Mouse (Mus musculus) embryonic stem cell, embryonic (primary cell): ENCODE results near the gene Lsm12.

Source experiments
- CTCF ChIA-PET, 4 experiments: fragments of 300-600 bp in 2 of 4; fragments of 350-600 bp in 2 of 4; sonication (Branson Sonifier 250); formaldehyde crosslinking; loops; one replicate each; lab custom pipeline; 2022; ENCODE audit warnings: inconsistent platforms in 2 of 4; lab: Charles Lee
- POLR2A ChIA-PET, 4 experiments: fragments of 300-600 bp in 2 of 4; fragments of 350-600 bp in 2 of 4; sonication (Branson Sonifier 250); formaldehyde crosslinking; loops; one replicate each; lab custom pipeline; 2022; ENCODE audit warnings: antibody characterized with exemption in 4 of 4, inconsistent platforms in 1 of 4; lab: Charles Lee

The Lsm12 gene

DNA sequence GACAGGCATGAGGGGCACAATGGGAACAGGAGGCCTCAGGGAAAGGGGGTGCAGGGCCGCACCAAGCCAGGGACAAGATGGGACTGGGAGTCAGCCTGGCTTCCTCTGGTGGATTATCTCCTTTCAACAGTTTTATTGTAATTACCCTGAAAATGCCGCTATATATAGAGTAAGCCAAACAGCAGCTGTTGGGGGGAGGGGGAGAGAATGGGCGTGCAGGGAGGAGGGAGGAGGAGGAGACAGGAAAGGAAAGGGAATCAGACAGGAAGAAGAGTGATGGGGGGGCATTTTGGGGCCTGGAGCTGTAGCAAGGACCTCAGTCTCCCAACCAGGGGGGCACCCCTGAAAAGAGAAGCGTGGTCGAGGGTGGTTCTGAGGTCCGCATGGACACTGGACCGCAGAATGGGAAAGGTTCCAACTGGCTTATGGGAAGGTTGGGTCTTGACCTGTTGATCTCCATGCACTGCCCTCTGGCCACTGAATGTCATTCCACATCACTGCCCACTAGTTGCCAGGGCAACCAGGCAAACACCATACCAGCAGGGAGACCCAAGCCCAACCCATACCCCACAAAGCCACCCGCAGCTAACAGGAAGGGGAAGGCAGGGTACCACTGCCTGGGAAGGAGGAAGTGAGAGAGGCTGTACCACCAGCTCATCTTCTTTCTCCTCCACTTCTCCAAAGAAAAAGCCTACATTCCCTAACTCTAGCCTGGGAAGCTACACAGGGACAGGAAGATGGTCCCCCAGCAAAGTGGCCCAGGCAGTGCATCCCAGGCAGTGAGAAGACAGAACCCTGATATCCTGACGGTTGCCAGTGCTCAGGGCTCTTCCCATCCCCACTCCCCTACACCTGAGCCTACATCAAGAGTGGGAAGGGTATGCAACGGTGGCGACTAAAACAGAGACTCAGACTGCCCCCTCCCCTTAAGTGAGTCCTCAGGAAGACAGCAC is 23.0 kb upstream of the Lsm12 start:
- POLR2A ChIA-PET, result interaction anchor here in 3 of 4 experiments (0.6 to 2.0 kb wide), 6 partner anchors 8 to 131 kb away, joined by 3 to 10 read pairs (median 3); partner anchors contain the start of gene G6pc3 (in 1 of the 3)
- CTCF ChIA-PET, result interaction anchor here in 1 of 4 experiments (0.7 kb wide), 2 partner anchors 40 to 203 kb away, joined by 10 to 14 read pairs; partner anchors contain the start of gene BC030867

DNA sequence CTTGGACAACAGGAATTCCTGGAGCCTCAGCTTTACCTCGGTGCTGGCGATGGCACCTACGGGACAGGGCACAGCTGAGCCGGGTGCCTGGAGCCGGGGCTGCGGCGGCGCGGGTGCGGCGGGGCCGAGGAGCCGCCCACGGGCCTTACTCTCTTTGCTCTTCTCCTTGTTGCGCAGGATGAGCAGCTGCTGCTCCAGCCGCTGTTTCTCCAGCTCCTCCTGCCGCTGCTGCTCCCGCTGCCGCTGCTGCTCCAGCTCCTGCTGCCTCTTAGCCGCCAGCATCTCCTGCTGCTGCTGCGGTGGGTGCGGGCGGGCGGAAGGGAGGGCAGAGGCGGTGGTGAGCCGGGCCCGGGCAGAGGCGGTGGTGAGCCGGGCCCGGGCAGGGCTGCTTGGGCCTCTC is 21.4 kb upstream of the Lsm12 start:
- ChIA-PET CTCF (interaction anchor here (0.6 to 1.6 kb wide), 14 partner anchors 9 to 278 kb away, joined by 3 to 8 read pairs (median 3); partner anchors contain the start of genes BC030867 (in 1 of the 4) and Tmem101 (in 1 of the 4)), POLR2A (interaction anchor here in 3 of 4 experiments (0.6 to 2.0 kb wide), 20 partner anchors 10 to 201 kb away, joined by 3 to 10 read pairs (median 3); partner anchors contain the start of genes BC030867 (in 1 of the 3), Slc25a39 (in 1 of the 3) and Tmub2 (in 1 of the 3))

DNA sequence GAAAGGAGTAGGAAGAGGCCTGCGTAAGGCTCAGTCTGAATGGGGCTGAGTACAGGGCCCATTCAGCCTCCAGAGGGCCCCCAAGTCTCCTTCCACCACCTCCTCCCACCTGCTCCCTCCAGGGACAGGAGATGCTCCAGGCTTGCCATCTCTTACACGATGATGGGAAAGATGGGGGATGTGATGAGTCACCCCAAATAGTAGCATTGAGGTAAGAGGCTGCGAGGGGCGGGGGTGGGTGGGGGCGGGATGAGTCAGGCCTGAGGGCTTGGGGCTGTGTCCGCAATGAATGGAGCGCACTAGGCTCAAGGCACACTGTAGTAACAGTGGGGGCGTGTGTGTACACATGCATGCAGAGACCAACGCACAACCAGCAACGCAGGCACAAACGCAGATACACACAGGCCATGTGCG is 16.3 kb upstream of the Lsm12 start:
- ChIA-PET POLR2A (interaction anchor here in 2 of 4 experiments (0.9 to 1.9 kb wide), 5 partner anchors 10 to 47 kb away, joined by 3 to 4 read pairs (median 3); partner anchors contain the start of genes BC030867 (in 1 of the 2), G6pc3 (in 1 of the 2) and Tmem101 (in 1 of the 2)), CTCF (interaction anchor here in 1 of 4 experiments (1.6 kb wide), 1 partner anchor 148 kb away, joined by 3 read pairs; no protein-coding TSS in a partner anchor)

DNA sequence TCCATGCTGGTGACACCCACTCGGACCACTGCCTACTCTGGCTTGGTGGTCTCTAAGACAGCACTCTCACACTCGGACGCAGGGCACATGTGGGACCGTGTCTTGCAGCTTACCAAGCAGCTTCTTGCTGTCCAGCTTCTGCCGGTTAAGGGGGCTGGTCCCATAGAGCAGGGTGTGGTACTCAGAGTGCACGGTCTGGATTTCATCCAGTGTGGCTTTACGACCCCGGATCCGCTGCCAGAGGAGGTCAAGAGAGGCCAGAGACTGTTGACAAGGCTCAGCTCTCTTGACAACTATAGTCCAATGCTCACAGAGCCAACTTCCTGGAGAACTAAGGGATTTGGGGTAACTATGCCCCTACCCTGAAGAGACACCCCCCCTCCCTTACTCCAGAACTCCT is 14.8 kb upstream of the Lsm12 start:
- ChIA-PET CTCF (interaction anchor here in 2 of 4 experiments (1.1 to 1.5 kb wide), 2 partner anchors 17 to 23 kb away, joined by 3 to 4 read pairs; no protein-coding TSS in a partner anchor), POLR2A (interaction anchor here in 2 of 4 experiments (0.5 to 1.2 kb wide), 5 partner anchors 11 to 542 kb away, joined by 3 to 4 read pairs (median 3); partner anchors contain the start of gene Tmem101 (in 1 of the 2))

DNA sequence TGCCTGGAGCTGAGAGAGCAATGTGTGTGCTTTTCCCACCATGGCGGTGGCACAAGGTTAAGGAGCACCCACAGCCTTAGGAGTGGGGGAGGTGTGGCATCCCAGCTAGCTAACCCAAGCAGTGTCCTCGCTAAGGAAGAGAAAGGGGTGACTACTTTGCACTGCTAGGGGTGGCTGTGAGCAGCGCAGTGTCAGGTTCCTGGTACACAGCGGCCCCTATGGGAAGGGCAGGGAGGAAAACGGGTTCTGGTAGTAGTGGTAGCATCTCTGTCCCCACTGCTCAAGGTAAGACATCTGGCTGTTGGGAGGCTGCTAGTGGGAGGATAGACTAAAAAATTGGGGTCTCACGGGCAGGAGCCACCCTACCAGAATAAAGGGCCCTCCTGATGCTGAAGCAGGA is 13.1 kb upstream of the Lsm12 start:
- ChIA-PET CTCF (no interaction called here), POLR2A (no interaction called here)

DNA sequence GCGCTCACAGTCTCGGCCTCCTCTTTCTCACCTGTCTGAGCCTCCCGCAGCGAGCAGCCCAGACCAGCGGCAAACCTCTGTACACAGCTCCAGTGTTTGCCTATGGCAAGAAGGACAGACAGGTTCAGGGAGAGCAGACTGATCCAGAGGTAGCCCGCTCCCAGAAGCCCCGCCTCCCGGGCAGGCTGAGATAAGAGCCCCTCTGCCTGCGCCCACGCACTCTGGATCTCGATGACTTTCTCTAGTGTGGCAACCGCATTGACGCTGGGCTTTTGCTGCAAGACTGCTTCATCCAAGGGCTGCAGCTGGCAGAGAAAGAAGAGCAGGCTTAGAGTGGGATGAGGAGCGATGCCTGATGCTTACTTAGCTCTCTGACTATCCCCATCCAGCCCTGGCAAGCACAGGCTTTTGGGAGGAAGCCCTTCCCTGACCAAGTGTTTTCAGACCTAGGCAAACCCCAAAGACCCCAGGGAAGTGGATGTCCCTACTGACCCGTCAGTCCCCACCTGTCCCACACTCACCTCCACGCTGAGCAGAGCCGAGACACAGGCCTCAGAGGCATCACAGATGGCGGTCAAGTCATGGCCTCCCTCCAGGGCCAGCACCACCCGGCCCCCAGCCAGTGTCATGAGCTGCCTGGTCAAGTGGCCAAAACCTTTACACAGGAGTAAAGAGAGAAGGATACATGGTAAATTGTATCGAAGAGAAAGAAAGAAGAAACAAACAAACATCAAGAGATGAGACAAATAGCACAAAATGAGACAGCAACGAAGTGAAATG is 11.1 kb upstream of the Lsm12 start:
- CTCF ChIA-PET, result interaction anchor here in 3 of 4 experiments (0.5 to 1.2 kb wide), 4 partner anchors 27 to 109 kb away, joined by 3 to 7 read pairs (median 4); no protein-coding TSS in a partner anchor

DNA sequence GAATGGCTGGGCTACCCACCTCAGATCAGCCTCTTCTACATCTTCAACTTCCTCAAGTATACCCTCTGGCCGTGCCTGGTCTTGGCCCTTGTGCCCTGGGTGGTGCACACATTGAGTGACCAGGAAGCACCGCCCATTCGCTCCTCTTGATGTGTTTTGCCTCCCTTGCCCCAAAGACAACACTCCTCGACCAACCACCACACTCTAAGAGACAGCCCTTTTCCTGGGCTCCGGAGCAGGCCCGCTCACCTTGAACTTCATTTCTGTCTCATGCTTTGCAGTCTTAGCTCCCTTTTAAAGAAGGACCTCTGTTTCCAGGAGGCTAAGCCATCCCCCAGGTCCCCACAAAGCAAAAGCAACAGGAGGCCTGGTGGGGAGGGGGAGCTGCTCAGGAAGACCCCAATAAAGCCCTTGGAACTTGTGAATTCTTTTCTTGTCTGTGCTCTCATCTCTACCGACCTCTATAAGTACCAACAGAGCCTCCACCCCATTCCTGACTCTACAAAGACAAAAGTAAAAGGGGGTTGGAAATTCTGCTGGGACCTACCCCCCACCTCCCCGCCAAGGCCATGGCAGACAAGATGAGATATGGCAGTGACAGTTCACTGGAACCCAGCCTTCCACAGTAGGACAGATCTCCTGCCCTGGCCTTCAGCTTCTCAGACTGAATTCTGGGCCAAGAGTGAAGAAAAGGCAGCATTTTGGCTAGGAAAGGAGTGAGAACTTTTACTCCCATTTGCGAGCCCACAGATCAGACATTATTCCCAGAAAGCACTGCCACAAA is 8.8 kb upstream of the Lsm12 start:
- ChIA-PET POLR2A (interaction anchor here in 1 of 4 experiments (1.2 to 1.6 kb wide), 3 partner anchors 13 to 36 kb away, joined by 3 to 4 read pairs (median 4); partner anchors contain the start of gene Hdac5), CTCF (interaction anchor here in 1 of 4 experiments (0.5 kb wide), 1 partner anchor 860 kb away, joined by 7 read pairs; no protein-coding TSS in a partner anchor)

More for the DNA sequence above, 11.1 kb upstream of the Lsm12 start:
- POLR2A ChIA-PET, result interaction anchor here in 2 of 4 experiments (0.8 to 1.4 kb wide), 4 partner anchors 10 to 134 kb away, joined by 3 to 6 read pairs (median 4); no protein-coding TSS in a partner anchor

DNA sequence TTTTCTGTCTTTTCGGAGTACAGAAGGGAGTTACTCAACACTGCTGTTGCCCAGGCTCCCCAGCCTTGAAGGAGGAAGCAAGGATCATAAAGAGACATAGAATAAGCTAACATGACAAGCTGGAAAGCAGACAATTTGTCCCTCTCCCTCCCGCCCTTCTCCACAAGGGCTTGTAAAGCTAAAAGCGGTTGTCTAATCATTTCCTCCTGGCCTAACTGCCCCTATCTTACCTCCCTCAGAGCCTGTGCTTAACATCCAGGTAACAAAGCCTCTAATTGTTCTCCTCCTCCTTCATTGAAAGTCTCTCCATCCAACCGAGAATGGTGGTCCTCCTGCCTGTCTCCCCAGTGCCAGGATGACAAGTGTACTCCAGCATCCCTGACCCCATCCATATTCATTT is 5.8 kb upstream of the Lsm12 start:
- POLR2A ChIA-PET, result interaction anchor here in 2 of 4 experiments (0.8 to 1.9 kb wide), 4 partner anchors 37 to 75 kb away, joined by 3 to 5 read pairs (median 3); no protein-coding TSS in a partner anchor

DNA sequence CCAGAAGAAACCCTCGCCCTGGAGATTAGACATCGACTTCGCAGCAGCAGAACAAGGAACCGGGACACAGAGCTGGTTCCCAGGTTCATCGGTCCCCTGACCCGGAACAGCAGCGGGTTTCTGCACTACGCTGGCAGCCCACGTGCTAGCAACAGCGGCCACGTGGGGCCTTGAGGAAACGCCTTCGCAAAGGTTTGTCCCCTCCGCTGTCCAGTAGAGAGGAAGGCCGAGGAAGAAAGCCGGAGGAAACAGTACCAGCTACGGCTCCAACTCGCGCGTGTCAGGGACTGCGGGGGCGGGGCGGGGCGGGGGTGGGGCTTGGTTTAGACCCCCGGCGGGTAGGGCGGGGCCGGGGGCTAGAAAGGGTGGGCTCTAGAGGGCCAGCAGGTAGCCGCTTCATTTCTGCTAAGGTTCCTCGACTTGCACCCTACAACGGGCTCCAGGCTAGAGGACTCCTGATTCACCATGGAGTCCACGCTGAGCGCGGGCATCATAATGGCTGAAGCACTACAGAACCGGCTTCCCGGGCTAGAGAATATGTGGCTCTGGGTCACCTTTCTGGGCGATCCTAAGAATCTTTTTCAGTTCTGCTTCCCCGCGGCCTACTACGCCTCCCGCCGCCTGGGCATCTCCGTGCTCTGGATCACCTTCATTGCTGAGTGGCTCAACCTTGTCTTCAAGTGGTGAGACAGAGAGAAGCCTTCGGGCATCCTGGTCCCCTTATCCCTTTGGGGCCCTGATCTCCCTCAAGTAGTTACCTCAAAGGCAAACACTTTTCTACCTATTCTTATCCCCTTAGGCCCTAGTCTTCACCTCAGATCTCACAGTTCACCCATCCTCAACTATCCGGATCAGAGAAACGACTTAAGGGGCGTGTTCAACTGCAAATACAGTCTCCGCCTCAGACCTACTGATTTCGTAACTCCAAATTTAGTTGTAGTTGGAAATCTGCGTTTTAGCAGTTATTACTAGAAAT is 4.7 kb upstream of the Lsm12 start, which contains the start of gene G6pc3:
Gene G6pc3, plus strand, starts transcription at position 160 of the 976 bp plus-strand sequence.
- ChIA-PET CTCF (interaction anchor here in 3 of 4 experiments (0.6 to 1.9 kb wide), 7 partner anchors 59 to 481 kb away, joined by 3 to 10 read pairs (median 3); partner anchors contain the start of gene BC030867 (in 2 of the 3)), POLR2A (interaction anchor here (0.6 to 1.9 kb wide), 40 partner anchors 9 to 827 kb away, joined by 3 to 6 read pairs (median 3); partner anchors contain the start of genes BC030867 (in 2 of the 4), Hdac5 (in 2 of the 4), Cfap97d1 (in 1 of the 4) and Tmem101 (in 1 of the 4))

More for the DNA sequence above, 5.8 kb upstream of the Lsm12 start:
- CTCF ChIA-PET, result interaction anchor here in 1 of 4 experiments (0.6 to 1.0 kb wide), 2 partner anchors 42 to 277 kb away, joined by 3 to 4 read pairs; no protein-coding TSS in a partner anchor

DNA sequence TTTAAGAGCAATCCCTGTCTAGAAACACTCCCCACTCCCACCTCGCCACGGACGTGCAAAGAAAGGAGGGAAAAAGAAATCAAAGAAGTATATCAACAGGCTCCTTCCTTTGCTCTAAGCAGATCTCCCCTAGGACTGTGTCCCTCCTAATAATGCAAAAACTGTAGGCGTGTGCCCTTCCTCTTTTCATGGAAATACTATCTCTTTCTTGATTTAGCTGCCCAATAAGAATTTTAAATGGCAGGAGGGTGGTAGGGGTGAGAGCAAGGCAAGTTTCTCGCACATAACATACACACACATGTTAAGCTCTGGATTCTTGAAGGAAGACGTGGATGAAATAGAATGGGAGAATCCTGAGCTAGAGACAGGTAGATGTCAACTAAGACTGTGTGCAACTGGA is 3.9 kb upstream of the Lsm12 start:
- CTCF ChIA-PET, result interaction anchor here in 3 of 4 experiments (0.6 to 1.9 kb wide), 5 partner anchors 59 to 481 kb away, joined by 3 to 10 read pairs (median 4); partner anchors contain the start of gene BC030867 (in 2 of the 3)
- POLR2A ChIA-PET, result interaction anchor here (0.6 to 1.9 kb wide), 41 partner anchors 8 to 828 kb away, joined by 3 to 6 read pairs (median 3); partner anchors contain the start of genes BC030867 (in 2 of the 4), Hdac5 (in 2 of the 4), Cfap97d1 (in 1 of the 4) and Tmem101 (in 1 of the 4)

DNA sequence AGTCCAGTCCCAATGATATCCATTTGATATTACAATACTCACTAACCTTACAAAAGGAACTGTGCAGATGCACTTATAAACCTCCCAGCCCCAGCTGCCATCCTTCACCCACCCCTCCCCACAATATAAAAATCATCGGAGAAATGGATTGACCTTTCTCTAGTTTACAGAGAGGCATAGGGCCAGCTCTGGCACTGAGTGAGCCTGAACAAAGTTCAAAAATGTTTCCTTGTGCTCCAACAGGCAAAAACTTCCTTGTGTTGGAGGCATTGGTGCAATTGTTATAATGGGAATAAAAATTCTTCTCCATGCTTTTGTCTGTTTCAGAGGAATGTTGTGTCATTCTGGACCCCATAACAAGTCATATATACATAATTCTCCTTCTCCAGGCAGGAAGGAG is 1.1 kb upstream of the Lsm12 start:
- ChIA-PET CTCF (interaction anchor here in 1 of 4 experiments (1.2 kb wide), 1 partner anchor 48 kb away, joined by 3 read pairs; no protein-coding TSS in a partner anchor), POLR2A (no interaction called here)

DNA sequence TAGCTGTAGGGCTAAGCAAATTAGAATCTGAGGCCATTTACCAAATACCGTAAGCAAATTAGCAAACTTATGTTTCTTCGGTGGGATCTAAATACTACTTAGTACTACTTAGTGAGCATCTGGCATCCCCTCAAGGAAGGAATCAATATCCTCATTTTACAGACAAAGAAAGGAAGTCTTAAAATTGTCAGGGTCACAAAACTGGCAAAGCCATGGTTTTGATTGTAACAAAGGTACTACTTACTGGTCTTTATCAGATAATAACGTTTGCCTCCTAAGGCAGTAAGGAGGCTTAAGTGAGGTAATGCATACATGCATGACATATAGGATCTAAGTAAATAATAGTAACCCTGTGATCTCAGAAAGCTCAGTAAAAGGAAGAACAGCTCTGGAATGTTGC is 581 bp upstream of the Lsm12 start:
- ChIA-PET POLR2A (interaction anchor here in 3 of 4 experiments (0.6 to 1.4 kb wide), 7 partner anchors 10 to 202 kb away, joined by 3 to 4 read pairs (median 3); partner anchors contain the start of genes Hdac5 (in 2 of the 3) and Cfap97d1 (in 1 of the 3)), CTCF (interaction anchor here in 2 of 4 experiments (0.9 to 1.2 kb wide), 2 partner anchors 42 to 47 kb away, joined by 3 read pairs; no protein-coding TSS in a partner anchor)

DNA sequence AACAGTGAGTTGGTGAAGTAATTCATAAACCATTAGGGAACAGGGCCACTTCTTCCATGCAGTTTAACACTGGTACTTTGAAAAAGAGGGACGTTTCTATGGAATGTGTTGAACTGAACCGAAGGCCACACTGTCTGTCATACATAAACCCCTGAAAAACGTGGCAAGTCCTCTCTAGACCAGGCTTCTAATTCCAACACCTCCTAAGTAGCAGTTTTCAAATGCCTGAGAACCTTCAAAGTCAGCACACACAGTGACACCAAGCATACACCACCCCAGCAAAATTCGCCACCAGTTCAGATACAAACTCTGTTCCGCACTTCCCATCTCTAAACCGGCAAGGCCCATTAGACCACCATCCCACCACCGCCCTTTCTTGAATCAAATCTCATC is 847 bp downstream of the Lsm12 start:
- CTCF ChIA-PET, result no interaction called here
- POLR2A ChIA-PET, result interaction anchor here in 3 of 4 experiments (0.6 to 1.4 kb wide), 10 partner anchors 11 to 858 kb away, joined by 3 to 5 read pairs (median 3); partner anchors contain the start of gene Hdac5 (in 1 of the 3)

DNA sequence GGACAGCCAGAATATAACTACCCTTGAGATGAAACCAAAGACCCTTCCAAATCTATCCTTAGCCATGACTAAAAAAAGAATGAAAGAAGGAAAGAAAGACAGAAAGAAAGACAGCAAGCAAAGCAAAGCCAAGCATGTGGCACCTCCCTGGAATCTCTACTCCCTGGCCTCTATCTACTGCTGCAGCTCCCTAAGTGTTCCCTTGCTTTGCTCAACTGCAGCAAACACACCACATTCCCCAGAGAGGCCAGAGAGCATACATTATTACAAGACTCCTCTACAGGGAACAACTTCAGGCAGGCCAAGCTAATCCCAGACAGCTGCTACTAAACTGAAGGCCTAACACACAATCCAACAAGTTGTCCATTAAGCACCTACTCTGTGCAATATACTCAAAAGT is 5.3 kb downstream of the Lsm12 start:
- ChIA-PET CTCF (interaction anchor here in 1 of 4 experiments (0.5 to 1.6 kb wide), 3 partner anchors 69 to 258 kb away, joined by 3 to 4 read pairs (median 3); partner anchors contain the start of gene BC030867), POLR2A (interaction anchor here in 2 of 4 experiments (0.5 to 4.5 kb wide), 8 partner anchors 9 to 83 kb away, joined by 3 to 24 read pairs (median 4); partner anchors contain the start of genes G6pc3 (in 2 of the 2) and Tmem101 (in 1 of the 2))
